Mouse (Mus musculus) mammary gland, adult 2 months (tissue): ENCODE results near the gene Myh14. TPM values are rescaled to one million over a fixed set of nuclear protein-coding genes. Genes with fewer than 3 reads are reported as not detected.

Experiments used
- polyA plus RNA-seq: library from polyadenylated mRNA; depleted of rRNA; stranded (reverse); fragments of >200 nt; gene quantifications from 2 replicates; pipeline ENCODE4 v1.2.3, GENCODE M21; 2012; ENCODE audit warnings: low replicate concordance; rRNA removed

Myh14 gene
- 8.5 and 15.5 TPM in 2 replicates for polyA plus RNA-seq

GRCm38 (mm10) chr7:44670803-44671202 is at the start of gene Myh14:
Myh14 (minus strand) TSS chr7:44670843.

GRCm38 (mm10) chr7:44708574-44708973 is 37.9 kb upstream of the Myh14 start, which contains the start of gene Izumo2:
Izumo2 (plus strand) TSS chr7:44708742.

GRCm38 (mm10) chr7:44590402-44591347 is 80.0 kb downstream of the Myh14 start, which contains the start of gene Kcnc3:
Kcnc3 (plus strand) TSS chr7:44590664.

GRCm38 (mm10) chr7:44572213-44572701 is 98.4 kb downstream of the Myh14 start, which contains the start of gene Napsa:
Napsa (plus strand) TSS chr7:44572380.

Other genes starting within 250 kb of the Myh14 start
- 0.72 and 1.2 TPM in 2 replicates for gene Lrrc4b, start 241.8 kb downstream of the Myh14 start, polyA plus RNA-seq
- gene Aspdh, start 205.5 kb downstream of the Myh14 start, polyA plus RNA-seq: 0.29 and 3.4 TPM in 2 replicates
- gene Josd2, start 202.9 kb downstream of the Myh14 start, polyA plus RNA-seq: 157 and 197 TPM in 2 replicates
- gene Emc10, start 174.3 kb downstream of the Myh14 start, polyA plus RNA-seq: 309 and 442 TPM in 2 replicates
- 7.2 and 13.2 TPM in 2 replicates for gene Fam71e1, start 174.3 kb downstream of the Myh14 start, polyA plus RNA-seq
- 0.42 and 270 TPM in 2 replicates for gene Mybpc2, start 146.2 kb downstream of the Myh14 start, polyA plus RNA-seq
- gene Spib, start 138.8 kb downstream of the Myh14 start, polyA plus RNA-seq: 56.8 and 111 TPM in 2 replicates
- gene Pold1, start 122.0 kb downstream of the Myh14 start, polyA plus RNA-seq: 37.9 and 80.4 TPM in 2 replicates
- 144 and 274 TPM in 2 replicates for gene Nr1h2, start 116.9 kb downstream of the Myh14 start, polyA plus RNA-seq
- gene Napsa, start 98.5 kb downstream of the Myh14 start, polyA plus RNA-seq: 46.1 and 70.1 TPM in 2 replicates
- gene Kcnc3, start 80.2 kb downstream of the Myh14 start, polyA plus RNA-seq: 1.5 and 1.9 TPM in 2 replicates
- gene Izumo2, start 37.9 kb upstream of the Myh14 start, polyA plus RNA-seq: not detected in 2 replicates
- gene Vrk3, start 77.6 kb upstream of the Myh14 start, polyA plus RNA-seq: 43.8 and 48.7 TPM in 2 replicates
- gene Zfp473, start 80.2 kb upstream of the Myh14 start, polyA plus RNA-seq: 0.11 and 0.13 TPM in 2 replicates
- gene Nup62, start 145.2 kb upstream of the Myh14 start, polyA plus RNA-seq: 64.4 and 76.1 TPM in 2 replicates
- 51.1 and 162 TPM in 2 replicates for gene Il4i1, start 145.5 kb upstream of the Myh14 start, polyA plus RNA-seq
- 250 and 576 TPM in 2 replicates for gene Atf5, start 145.8 kb upstream of the Myh14 start, polyA plus RNA-seq
- gene Akt1s1, start 178.1 kb upstream of the Myh14 start, polyA plus RNA-seq: 67.1 and 282 TPM in 2 replicates
- gene Tbc1d17, start 178.2 kb upstream of the Myh14 start, polyA plus RNA-seq: 115 and 138 TPM in 2 replicates
- 39.0 and 104 TPM in 2 replicates for gene Pnkp, start 186.3 kb upstream of the Myh14 start, polyA plus RNA-seq
- gene Ptov1, start 198.9 kb upstream of the Myh14 start, polyA plus RNA-seq: 230 and 261 TPM in 2 replicates
- 108 and 237 TPM in 2 replicates for gene Med25, start 221.9 kb upstream of the Myh14 start, polyA plus RNA-seq
- 65.1 and 103 TPM in 2 replicates for gene Fuz, start 225.2 kb upstream of the Myh14 start, polyA plus RNA-seq